Mouse (Mus musculus) pancreas, adult 10 weeks (tissue): ENCODE results near the gene Ccdc159. TPM values are rescaled to one million over a fixed set of nuclear protein-coding genes. Genes with fewer than 3 reads are reported as not detected.

Experiments used
- polyA plus RNA-seq: library from polyadenylated mRNA; stranded (reverse); fragments of 350-450 nt; fragmentation: Illumina TruSeq; extraction: RNeasy Lipid Tissue Mini Kit (QIAGEN cat#74804); gene quantifications from one replicate; pipeline ENCODE4 v1.2.3, GENCODE M21; 2015; ENCODE audit warnings: low read depth, low replicate concordance; ENCODE audit not compliant: insufficient read depth

The Ccdc159 gene
- 3.1 TPM for polyA plus RNA-seq

DNA sequence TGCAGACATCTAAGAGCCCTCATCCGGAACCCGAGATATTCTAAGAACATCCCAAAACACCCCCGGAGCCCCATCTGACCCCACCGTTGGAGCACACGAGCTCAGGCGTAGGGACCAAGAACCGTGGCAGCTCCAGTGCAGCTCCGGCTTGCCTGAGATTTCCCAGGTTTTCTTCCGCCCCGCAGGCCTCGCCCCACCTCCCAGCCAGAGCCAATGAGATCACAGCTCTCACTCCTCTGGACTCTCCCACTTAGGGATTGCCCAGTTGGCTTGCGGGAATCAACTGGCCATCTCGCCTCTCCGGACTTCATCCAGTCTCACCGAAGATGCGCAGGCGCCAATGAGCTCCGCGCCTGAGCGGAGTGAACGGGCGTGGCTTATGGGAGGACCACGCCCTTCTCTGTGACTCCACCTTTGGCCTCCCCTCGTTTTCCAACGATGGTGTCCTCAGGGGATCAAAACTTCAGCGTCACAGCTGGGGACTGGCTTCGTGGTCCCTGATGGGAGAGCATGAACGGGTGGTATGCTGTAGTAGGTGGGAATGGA lies at the start of gene Ccdc159, which contains the start of gene Tmem205:
Gene Ccdc159, plus strand, starts transcription at position 264 of the 546 bp plus-strand sequence.
Gene Tmem205, minus strand, starts transcription at position 349 of the 546 bp plus-strand sequence.

DNA sequence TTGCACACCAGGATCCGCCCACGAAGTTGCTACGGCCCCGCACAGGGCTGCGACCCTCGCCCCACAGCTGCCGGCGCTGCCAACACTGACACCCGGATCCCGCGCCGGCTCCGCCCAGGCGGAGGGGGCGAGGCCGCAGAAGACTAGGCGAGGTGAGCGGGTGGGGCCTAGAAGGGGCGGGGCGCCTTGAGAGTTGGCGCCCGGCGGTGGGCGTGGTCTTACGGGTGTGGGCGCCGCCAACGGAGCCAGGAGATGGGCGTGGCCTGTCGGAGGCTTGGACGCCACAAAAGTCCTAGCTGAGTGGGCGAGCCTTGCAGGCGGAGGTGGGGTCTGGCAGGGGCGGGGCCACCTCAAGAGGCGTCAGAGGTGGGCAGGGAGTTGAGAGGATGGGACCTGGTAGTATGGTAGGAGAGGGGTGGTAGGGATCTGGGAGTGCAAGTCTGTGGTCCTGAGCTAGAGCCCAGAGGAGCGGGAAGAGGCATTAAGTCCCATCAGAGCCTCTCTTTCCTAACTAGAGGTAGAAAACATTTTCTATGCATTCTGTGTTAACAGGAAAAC lies 9.2 kb upstream of the Ccdc159 start, which contains the start of gene Rab3d:
Gene Rab3d, minus strand, starts transcription at position 158 of the 558 bp plus-strand sequence.

GRCm38 (mm10) chr9:21936692-21937570 lies 9.7 kb downstream of the Ccdc159 start, which contains the start of gene Plppr2:
Plppr2 (plus strand) TSS chr9:21937033.

DNA sequence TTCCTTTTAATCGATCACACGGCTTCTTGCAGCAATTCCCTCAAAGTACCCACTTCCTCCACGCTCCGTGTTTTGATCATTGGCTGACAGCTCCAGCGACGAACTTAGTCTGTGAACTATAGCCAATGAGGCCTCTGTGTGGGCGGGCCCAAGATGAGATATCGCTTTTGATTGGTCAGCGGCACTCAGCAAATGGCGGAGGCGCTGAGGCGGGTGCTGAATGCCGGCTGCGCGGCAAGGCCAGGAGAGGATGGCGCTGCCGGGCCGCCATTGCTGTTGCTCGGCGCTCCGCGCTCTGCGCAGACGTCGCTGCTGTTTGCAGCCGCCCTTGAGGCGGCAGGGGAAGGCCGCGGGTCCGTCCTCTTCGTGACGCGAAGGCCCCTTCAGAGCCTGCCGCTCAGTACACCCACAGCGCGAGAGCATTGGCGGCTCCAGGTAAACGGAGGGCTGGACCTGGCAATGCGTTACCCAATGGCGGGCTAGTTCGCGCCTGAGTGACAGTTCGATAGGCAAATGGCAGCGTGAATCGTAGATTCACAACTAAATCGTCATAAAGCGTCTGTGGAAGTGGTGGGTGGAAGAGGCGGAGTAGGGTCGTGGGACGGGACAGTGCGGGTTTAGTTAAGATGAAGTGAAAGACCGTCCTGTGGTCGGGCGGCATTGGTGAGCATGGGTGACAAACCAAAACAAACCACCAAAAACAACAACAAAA lies 28.5 kb downstream of the Ccdc159 start, which contains the start of gene Swsap1:
Gene Swsap1, plus strand, starts transcription at position 186 of the 712 bp plus-strand sequence.

DNA sequence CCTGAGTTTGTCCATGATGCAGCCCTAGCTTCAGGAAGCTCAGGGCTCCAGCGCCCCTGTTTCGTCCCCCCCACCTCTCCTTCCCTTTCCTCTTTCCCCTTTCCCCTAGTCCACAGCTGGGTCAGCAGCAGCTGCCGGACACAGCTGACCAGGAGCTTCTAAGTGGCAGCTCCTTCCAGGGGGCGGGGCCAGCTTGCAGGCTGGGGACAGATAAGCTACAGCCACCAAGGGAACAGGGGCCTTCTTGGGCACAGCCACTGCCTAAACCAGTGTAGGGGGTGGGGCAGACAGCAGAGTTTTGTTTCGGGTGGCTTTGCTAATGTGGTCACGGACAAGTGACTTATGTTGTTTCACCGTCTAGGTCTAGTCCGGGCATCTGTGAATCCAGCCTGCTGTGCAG lies 36.1 kb downstream of the Ccdc159 start, which contains the start of gene Epor:
Gene Epor, minus strand, starts transcription at position 90 of the 400 bp plus-strand sequence.

Other genes with a start within 250 kb of the Ccdc159 start
- gene Ldlr, start 204.0 kb upstream of the Ccdc159 start, polyA plus RNA-seq: 6.7 TPM
- gene Spc24, start 167.2 kb upstream of the Ccdc159 start, polyA plus RNA-seq: 1.3 TPM
- 7.1 TPM for gene Kank2, start 128.7 kb upstream of the Ccdc159 start, polyA plus RNA-seq
- gene Angptl8, start 92.0 kb upstream of the Ccdc159 start, polyA plus RNA-seq: 10.6 TPM
- gene Dock6, start 74.8 kb upstream of the Ccdc159 start, polyA plus RNA-seq: 15.0 TPM
- 25.1 TPM for gene Rab3d, start 9.3 kb upstream of the Ccdc159 start, polyA plus RNA-seq
- 27.1 TPM for gene Tmem205, start 85 bp downstream of the Ccdc159 start, polyA plus RNA-seq
- gene Plppr2, start 9.6 kb downstream of the Ccdc159 start, polyA plus RNA-seq: 4.7 TPM
- gene Swsap1, start 28.3 kb downstream of the Ccdc159 start, polyA plus RNA-seq: 3.1 TPM
- gene Epor, start 36.0 kb downstream of the Ccdc159 start, polyA plus RNA-seq: not detected
- gene Rgl3, start 62.0 kb downstream of the Ccdc159 start, polyA plus RNA-seq: 8.2 TPM
- not detected for gene Ccdc151, start 75.2 kb downstream of the Ccdc159 start, polyA plus RNA-seq
- 16.0 TPM for gene Prkcsh, start 75.3 kb downstream of the Ccdc159 start, polyA plus RNA-seq
- 0.20 TPM for gene Elavl3, start 124.6 kb downstream of the Ccdc159 start, polyA plus RNA-seq
- 1.6 TPM for gene Gm49318, start 143.8 kb downstream of the Ccdc159 start, polyA plus RNA-seq
- gene Zfp653, start 143.9 kb downstream of the Ccdc159 start, polyA plus RNA-seq: 3.8 TPM
- 7.1 TPM for gene Ecsit, start 158.0 kb downstream of the Ccdc159 start, polyA plus RNA-seq
- gene Cnn1, start 171.7 kb downstream of the Ccdc159 start, polyA plus RNA-seq: 3.7 TPM
- gene Elof1, start 189.7 kb downstream of the Ccdc159 start, polyA plus RNA-seq: 31.4 TPM
- gene Acp5, start 208.2 kb downstream of the Ccdc159 start, polyA plus RNA-seq: 7.5 TPM
- 9.3 TPM for gene Pigyl, start 229.4 kb downstream of the Ccdc159 start, polyA plus RNA-seq